Mouse (Mus musculus): Measurements from ENCODE around the gene Apob.

Gene Apob

GRCm38 (mm10) chr12:8038081-8038730, 60.8 kb downstream of the Apob start:
- DNase-seq (ENCODE audit: low spot score), result no peak

GRCm38 (mm10) chr12:8042626-8043394, 65.4 kb downstream of the Apob start:
- no peak for DNase-seq (ENCODE audit: low spot score)

GRCm38 (mm10) chr12:8047046-8047445, 69.6 kb downstream of the Apob start:
- DNase-seq (ENCODE audit: low spot score), result no peak

GRCm38 (mm10) chr12:8047789-8048309, 70.4 kb downstream of the Apob start:
- no peak for DNase-seq (ENCODE audit: low spot score)

GRCm38 (mm10) chr12:8056001-8056640, 78.7 kb downstream of the Apob start:
- DNase-seq (ENCODE audit: low spot score), result no peak

GRCm38 (mm10) chr12:8059576-8059975, 82.1 kb downstream of the Apob start:
- peak; percentile 63 for DNase-seq (ENCODE audit: low spot score)

- no peak for DNase-seq (ENCODE audit: low spot score)
Measured at GRCm38 (mm10) chr12:8063363-8064065, 86.1 kb downstream of the Apob start.
